Mouse (Mus musculus) brain, embryonic 14.5 days (tissue): ENCODE results near the gene Tacc2. TPM values are rescaled to one million over a fixed set of nuclear protein-coding genes. Genes with fewer than 3 reads are reported as not detected.
A peak's percentile ranks its signal among the peaks of the same experiment; 100 is the strongest.

Source experiments
- DNase-seq: peaks from one replicate; pipeline ENCODE4 v3.0.0-alpha.2; 2011; ENCODE audit warnings: low read depth
- CTCF ChIP-seq: fragments of 200-500 bp; IDR thresholded peaks from 2 replicates; pipeline ENCODE4 v1.5.1; 2012; ENCODE audit warnings: inconsistent platforms, mild to moderate bottlenecking, moderate library complexity, borderline replicate concordance; ENCODE audit not compliant: insufficient read depth, insufficient read length; ENCODE audit errors: extremely low read depth
- POLR2A ChIP-seq: fragments of 200-500 bp; IDR thresholded peaks from 2 replicates; pipeline ENCODE4 v1.6.1; 2012; ENCODE audit warnings: mild to moderate bottlenecking, inconsistent platforms, borderline replicate concordance; ENCODE audit not compliant: poor library complexity, insufficient read depth, insufficient read length, severe bottlenecking; ENCODE audit errors: extremely low read depth
- polyA plus RNA-seq: library from polyadenylated mRNA; depleted of rRNA; stranded (reverse); fragments of >200 nt; gene quantifications from 2 replicates; pipeline ENCODE4 v1.2.3, GENCODE M21; 2012

The Tacc2 gene
- polyA plus RNA-seq, 1 experiment: 66.9 TPM

DNA sequence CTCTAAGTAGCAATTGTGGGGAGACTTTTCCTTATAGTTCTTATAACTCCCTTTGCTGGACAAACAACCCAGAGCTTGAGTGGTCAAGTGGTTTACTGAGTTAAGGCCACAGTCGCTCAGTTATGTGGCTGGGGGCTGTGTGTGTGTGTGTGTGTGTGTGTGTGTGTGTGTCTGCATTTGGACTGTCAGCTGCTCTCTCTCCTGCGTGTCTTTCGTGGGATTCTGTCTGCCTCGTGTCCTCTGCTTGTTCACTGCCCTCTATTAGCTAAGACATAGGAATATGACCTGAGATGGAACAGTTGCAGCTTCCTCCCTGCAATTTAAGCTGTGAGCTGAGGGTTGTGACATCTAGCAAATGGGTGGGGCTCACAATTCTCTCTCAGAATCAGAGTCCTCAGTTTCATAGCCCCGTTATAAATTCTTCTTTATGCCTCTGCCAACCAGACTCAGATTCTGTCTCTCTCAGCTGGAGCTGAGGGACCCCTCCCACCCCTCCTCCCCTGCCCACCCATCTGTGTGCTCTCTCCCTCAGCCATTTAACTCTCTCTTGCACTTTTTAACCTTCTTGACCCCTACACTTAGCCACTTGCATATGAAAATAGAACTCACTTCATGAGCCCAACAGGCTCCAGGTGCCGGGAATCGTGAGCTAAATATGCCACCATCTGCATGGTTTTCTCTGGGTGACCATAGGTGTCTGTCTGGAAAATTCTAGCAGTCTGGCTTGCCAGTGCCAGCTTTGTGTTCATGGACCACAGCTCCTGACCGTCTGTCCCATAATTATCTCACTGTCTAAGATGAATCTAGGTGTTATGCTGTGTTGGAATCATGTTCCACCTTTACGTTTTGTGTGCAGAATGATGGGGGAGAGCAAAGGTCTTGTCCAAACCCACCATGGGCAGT is 132.4 kb downstream of the Tacc2 start:
- TF ChIP-seq POLR2A (no peak), CTCF (no peak)

DNA sequence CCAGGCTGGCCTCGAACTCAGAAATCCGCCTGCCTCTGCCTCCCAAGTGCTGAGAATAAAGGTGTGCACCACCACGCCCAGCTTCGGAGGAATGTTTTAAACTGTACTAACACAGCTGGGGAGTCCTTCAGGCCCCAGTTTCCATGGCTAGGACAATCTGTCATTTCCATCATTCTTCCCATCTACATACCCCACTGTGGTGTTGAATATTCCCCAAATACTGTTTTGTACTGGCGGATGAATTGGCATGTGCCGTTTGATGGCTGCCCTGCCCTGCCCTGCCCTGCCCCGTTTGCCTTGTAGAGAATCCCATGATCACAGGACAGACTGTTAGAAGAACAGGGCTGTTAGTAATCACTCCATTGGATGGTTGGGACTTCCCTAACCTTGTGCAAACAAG is 134.6 kb downstream of the Tacc2 start:
- TF ChIP-seq POLR2A (no peak), CTCF (no peak)
- DNase-seq: no peak

More for the DNA sequence above, 132.4 kb downstream of the Tacc2 start:
- DNase-seq: no peak

DNA sequence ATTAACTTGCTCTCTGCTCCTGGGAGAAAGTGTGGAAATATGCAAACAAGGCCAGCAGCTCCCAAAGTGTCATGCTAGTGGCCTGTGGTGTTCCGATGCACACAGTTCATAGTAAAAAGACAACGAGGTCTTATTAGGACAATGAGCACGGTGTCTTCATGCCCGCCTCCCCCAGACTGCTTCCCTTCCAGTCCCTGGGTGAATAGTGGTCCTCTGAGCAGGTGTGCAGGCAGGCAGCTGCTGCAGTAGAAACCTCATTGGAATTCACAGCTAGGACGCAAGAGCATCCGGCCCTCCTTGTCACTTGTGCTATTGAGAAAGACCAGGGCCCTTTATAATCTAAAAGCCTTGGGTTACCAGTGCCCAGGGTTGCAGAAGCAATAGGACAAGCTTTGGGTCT is 136.1 kb downstream of the Tacc2 start:
- no peak for DNase-seq
- TF ChIP-seq CTCF (no peak), POLR2A (no peak)

DNA sequence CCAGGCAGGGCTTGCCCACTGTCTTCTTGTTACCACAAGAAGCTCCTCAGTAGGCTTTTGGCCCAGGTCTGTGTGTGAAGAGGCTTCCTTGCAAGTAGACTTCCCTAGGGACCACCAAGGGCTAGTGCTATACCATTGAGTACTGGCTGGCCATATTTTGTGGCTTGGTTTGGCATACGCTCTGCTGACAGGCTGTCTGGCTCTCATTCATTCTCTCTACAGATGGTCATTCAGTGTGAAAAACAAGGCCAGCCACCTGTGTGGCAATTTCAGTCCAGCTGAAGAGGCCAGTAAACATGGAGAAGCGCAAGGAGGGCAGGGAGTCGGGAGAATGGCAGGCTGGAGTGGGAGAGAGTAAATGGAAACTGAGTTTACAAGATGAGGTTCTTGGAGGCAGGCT is 138.2 kb downstream of the Tacc2 start:
- TF ChIP-seq CTCF (no peak), POLR2A (no peak)
- DNase-seq: no peak

DNA sequence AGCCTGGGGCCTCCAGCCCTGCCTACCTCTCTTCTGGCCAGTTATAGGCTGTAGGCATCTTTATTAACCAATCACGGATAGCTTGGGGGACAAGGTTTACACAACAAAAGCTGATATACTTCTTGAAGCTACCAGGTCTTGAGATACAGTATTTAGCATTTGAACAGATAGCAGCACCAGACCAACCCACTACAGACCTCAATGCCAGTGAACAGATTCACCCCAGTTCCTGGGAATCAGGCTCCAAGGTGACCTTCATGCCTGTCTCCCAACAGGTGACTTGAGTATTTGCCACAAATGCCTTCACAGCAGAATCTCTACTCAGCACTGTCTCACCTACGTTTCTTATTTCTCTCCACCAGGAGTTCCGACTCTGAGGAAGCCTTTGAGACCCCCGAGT is 139.1 kb downstream of the Tacc2 start:
- no peak for DNase-seq

DNA sequence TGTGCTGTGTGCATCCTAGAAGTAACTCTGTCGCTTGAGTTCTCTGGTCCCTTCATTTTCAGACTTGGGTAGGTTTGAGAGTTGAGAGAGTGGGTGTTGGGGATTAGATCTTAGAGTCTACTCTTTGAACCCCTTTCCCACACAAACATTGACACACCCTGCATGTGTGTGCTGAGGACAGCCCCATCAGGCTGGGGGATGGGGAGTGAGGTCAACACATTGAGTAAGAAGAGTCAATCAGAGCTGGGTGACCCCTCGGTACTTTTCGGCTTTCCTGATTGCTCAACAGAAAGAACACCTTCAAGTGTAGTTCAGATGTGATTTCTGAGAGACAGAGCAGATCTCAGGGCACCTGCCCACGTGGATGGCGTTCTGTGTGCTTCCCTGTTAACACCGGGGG is 139.8 kb downstream of the Tacc2 start:
- DNase-seq: no peak
- TF ChIP-seq CTCF (no peak), POLR2A (no peak)

More for the DNA sequence above, 139.1 kb downstream of the Tacc2 start:
- TF ChIP-seq POLR2A (no peak), CTCF (no peak)

DNA sequence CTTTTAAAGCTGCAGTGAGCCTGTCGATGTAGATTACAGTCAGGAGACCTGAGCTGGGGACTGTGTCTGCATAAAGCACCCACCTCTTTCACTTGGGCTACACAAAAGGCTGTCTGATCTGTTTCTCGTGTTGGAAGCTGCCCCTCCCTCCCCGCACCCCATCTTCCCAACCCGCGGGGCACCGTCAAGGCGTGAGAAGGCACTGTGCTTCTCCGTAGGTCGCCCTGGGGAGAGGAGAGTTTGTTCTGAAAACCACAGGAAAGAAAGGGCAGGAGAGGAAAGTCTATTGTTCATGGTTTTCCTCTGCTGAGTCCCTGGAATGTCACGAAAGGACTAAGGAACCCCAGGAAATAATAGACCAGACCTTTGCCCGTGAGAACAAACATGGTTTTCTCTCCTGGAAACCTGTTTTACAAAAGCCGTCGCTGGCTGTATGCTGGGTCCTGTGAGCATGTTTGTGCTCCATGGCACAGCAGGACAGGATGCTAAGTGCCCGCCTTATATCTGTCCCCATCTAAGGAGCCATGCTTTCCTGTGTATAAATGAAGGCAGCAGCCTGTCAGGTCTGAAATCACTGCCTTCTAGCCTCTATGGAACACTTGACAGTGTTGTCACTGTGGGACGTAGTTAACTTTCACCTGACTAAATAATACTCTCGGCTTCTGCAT is 142.8 kb downstream of the Tacc2 start:
- DNase-seq: peak; percentile 63
- TF ChIP-seq CTCF: no peak
- TF ChIP-seq POLR2A: no peak

DNA sequence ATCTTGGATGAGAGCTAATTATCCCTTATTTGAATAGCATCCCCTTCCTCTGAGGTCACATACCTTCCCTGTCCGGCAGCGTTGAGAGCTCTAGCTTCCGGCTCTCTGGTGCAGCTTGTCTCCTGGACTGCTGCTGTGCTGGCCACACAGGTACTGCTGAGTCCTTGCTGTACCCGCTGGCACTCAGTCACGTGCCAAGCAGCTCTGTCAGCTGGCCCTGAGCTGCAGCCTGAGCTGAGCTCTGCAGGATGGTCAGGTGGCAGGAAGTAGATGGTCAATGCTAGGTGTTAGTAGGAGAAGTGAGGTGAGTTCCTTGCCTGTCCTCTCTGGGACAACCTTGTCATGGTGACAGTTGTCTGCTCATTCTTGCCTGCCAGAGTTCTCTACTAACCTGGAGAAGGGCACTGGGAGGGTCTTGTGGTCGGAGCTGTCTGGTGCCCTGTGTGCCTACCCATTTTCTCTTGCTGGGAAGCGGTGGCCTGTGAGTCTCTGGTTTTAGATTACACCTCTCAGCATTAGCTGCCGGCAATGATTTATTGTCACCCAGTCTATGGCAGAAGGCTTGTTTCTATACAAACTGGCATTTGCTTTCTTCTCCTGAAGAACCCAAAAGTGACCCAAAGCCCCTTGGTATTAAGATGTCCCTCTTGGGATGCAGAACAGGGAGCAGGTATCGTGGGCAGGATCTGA is 143.6 kb downstream of the Tacc2 start:
- no peak for DNase-seq

DNA sequence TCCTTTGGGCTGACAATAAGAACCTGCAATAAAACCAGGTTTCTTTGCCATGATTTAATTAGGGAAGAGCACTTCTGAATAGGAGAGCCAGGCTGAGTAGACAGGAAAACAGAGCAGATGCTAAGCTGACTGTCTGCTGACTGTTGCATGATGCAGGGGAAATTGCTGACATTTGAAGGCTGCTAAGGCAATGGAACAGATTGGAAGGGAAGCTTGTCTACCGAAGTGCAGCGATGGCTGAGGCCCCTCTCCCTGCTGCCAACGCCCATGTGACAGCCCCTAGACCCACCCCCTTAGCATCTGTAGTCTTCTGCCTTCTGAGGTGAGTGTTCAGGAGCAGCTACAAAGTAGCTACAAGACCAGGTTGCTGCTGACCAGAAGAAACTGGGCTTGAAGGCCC is 148.9 kb downstream of the Tacc2 start:
- DNase-seq: peak; percentile 65
- TF ChIP-seq CTCF: no peak
- TF ChIP-seq POLR2A: no peak

More for the DNA sequence above, 143.6 kb downstream of the Tacc2 start:
- TF ChIP-seq CTCF: no peak
- TF ChIP-seq POLR2A: no peak

DNA sequence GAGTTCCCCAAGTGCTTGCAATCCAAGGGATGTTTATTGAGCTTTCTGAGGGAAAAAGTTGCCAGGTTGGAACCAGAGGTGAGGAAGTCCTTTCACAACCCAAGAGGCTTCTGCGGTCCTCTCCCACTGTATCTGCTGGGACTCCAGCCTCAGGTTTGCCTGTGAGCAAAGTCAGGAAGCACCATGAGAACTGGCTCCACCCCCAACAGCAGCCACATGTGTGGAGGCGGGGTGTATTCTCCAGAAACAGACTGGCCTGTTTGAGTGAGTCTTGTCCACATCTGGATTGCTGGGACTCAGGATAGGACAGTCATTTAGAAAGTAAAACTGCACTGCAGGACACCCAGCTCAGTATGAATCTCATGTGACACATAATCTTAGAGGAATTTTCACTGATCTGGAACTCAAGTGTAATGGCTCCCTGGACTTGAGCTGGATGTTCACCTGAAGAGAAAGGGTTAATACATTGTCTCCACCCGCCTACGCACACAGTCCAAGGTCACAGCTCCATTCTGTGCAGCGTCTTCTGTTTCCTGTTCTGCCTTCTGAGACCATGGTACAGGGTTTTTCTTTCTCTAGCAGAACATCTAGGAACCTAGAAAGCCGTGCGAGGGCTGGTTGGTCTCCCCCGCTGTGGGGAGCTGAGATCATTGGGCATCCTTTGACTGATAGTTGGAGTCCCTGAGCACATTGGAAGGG is 149.6 kb downstream of the Tacc2 start:
- DNase-seq: no peak
- TF ChIP-seq CTCF (no peak), POLR2A (no peak)

DNA sequence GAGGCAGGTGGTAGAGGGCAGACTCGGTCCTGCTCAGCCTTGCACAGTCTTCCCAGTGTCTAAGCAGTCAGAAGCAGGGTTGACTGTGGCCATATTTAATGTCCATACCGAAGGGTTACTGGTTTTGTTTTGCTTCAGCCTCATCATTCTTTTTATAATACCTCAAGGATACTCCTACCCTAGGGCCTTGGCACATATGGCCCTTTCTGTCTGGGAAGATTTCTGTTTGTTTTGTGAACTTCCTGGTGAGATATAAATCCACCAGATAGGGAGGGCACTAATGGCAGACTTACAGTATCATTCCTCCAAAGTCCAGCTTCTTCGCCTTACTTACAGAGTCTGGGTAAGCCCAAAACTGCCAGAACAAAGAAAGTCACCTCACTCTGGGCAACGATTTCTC is 150.3 kb downstream of the Tacc2 start:
- no peak for DNase-seq

DNA sequence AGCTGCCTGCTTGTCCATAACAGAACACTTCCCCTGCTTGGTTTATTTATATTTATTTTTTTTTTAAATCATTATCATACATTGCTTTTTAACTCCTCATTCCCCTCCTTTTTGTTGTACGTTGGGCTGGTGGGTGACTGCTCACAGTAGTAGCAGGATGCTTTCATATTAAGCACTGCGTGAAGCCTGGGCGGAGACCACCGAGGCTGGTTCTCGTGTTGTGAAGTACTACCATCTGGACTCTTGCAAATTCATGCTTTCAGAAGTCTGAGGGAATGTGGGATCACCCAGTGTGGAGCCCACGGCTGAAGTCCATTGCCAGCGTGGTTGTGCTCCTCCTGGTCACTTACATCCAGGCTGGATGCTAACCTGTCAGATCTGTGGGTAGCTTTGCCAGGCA is 154.6 kb downstream of the Tacc2 start:
- DNase-seq: peak; percentile 53
- TF ChIP-seq CTCF (no peak), POLR2A (no peak)

More for the DNA sequence above, 150.3 kb downstream of the Tacc2 start:
- TF ChIP-seq POLR2A: no peak
- no peak for TF ChIP-seq CTCF
